Mouse (Mus musculus) spleen, postnatal 36 days (tissue): ENCODE results near the gene Hoxa5.

ENCODE experiments used
- DNase-seq, 2 experiments: peaks; one replicate each; pipeline ENCODE4 v3.0.0; 2022; ENCODE audit warnings: low spot score in 2 of 2, mixed read lengths in 1 of 2

The Hoxa5 gene

DNA sequence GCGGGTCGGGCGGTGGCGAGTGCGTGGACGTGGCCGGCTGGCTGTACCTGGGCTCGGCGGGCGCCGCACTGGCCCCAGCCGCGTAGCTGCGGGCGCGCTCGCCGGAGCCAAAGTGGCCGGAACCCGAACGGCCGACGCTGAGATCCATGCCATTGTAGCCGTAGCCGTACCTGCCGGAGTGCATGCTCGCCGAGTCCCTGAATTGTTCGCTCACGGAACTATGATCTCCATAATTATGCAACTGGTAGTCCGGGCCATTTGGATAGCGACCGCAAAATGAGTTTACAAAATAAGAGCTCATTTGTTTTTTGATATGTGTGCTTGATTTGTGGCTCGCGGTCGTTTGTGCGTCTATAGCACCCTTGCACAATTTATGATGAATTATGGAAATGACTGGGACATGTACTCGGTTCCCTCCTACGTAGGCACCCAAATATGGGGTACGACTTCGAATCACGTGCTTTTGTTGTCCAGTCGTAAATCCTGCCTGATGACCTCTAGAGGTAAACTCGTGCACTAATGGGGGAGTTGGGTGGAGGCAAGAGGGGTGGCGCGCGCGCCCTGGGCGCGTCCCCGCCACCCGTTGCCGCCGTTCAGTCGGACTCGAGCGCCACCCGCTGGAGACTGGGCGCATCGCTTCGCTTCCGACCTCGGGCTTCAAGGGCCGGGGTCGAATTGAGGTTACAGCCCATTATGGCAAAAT lies at the start of gene Hoxa5:
Gene Hoxa5, minus strand, starts transcription at position 538 of the 703 bp plus-strand sequence.
- no peak for DNase-seq

DNA sequence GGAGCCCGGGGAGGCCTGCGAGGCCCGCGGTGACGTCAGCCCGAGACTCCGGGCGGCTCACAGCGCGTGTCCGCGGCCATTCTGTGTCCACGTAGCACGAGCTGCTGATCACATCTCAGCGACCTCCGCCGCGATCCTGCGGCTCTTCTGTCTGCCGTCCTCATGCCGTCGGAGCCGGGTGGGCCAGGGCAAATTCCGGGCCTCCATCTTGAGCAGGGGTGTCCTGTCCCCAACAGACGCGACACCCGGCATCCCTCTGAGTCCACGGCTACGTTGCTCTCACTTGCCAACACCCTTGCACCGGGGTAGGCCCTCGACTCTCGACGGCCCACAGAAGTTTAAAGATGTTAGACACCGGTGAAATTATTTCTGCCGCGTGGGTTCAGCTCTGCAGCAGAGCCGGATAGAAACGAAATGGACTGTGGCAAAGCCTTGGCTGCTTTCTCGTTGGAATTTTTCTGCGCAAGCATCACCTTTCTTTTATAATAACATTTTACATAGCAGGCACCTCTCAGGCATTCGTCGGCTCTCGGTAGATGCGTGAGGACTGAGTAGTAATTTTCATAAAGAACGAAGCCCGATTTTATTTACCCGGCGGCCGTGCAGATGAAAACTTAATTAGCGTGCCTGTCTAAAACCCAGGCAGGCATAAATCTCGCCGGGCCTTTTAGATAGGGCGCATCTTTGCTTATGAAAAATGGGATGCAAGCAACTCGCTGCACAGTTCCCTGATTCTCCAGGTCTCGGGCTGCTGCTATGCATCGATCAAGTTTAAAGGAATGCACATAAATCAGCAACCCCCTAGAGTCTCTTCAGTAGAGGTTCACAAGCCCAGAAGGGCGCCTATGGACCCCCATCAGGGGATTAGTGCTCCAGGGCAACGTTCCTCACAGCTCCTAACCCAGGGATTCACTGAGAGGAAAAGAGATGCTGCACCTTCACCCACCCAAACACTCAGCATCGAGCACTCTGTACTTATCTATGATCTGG lies 49.4 kb upstream of the Hoxa5 start:
- DNase-seq: no peak

DNA sequence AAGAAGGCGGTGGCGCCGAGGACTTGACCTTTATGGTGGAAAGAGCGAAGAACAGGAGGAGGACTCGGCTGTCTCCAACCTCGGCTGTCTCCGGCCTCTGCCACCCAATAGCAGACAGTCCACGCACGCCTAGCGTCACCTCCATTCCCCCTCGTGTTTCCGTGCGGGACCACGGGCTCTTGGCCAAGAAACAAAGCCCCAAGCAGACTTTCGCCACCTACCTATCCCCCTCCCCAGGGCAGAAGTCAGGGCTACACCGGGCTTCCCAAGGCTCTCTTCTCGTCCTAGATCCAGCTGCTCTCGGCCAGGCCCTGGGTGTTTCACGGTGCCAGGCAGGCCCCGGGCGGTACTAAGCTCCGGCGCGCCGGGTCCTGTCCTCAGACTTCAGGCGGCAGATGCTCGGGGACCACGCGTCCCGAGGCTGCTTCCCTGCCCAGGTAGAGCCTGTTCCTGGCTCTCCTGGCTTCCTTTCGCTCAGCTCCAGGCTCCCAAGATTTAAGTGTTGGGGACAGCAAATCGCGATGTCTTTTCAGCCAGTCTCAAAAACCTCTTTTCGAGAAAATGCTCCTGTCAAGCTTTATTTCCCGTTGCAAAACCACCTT lies 48.5 kb upstream of the Hoxa5 start:
- DNase-seq: no peak

DNA sequence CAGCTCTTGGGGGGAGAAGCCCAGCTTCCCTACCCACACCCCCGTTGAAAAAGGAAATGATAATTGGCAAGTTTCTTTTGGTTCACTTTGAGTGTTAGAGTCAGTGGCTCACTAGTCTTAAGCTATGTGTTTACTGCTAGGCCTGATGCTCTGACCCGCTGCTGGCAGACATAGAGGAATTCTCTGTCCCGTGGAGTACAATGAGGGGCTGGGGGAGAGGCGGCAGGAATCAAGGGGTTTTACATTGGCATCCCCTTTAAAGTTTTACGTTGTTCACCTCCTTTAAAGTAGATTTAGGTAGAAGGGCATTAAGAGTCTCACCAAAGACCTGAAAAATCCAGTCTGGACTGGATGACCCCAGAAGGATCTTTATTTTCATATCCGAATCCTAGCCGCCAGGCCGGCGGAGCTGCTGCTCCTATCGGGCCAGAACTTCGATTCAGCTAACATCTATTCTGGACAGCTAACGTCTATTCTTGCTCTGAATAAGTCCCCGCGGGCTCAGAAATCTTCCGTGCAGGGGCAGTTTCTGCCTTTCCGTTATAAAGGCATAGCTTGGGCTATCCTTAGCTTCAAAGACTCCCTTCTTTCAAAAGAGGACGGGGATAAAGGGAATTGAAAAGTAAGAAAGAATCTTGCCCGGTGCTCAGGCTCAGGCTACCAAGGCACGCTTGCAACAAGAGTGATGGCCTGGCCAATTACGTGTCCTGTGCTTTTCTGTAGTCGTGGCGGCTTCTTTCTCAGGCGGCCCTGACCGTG lies 47.8 kb upstream of the Hoxa5 start:
- DNase-seq: no peak

DNA sequence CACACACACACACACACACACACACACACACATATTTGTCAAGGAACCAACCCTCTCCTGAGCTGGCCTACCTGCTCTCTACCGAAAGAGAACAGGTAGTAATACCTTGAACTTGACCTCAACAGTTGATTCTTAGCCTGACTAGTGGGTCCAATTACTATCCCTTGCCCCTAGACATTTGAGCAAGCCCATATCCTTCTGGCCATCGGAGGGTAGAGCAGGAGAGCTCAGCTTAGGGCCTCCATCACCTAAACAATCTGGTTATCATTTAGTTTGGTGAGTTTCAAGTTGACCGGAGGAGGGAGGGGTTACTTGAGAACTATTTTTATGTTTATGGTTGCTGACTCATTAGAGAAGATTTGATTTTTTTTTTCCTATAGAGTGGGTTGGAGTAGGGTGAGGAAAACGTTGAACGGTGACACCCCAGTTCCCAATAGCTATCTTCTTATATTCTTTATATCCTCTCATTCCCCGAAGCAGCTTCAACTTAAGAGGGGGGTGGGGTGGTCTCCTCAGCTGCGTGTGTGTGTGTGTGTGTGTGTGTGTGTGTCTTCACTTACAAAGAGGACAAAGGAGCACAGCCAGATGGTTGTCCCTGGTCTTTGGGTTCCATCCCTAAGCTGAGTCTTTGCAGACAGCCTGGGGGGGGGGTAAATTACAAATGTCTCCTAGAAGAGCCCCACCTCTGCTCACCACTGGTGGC lies 46.9 kb upstream of the Hoxa5 start:
- DNase-seq: no peak

DNA sequence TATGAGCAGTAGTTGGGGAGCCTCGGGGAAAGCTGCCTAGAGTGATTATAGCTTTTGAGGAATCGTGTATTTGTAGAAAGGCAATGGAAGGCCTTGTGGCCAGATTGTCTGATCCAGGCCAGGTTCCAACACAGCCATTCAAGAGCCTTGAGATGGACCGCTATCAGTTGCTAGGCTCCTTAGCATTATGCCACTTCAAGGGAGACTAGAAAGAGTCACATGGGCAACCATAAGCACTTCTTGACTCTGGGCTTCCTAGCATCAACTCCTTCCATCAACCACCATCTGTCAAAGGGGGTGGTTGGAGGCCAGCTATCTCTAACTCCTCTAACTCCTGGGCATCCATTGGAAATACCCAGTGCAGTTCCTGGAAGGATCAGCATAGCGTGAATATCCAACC lies 45.4 kb upstream of the Hoxa5 start:
- no peak for DNase-seq

DNA sequence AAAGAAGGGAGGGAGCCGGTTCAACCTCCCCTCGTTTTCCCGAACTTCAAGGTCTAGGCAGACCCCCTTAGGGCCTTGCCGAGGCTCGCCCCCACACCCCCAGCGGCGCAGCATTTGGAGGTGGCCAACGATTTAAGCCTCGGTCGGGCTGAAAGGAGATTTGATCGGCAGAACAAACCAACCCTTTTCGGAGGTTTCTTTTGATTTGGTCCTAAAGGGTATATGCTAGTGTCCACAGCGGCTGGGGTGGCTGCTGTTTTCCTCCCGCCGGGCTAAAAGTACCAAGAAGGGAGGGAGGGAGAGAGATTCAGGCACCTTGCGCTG lies 45.0 kb upstream of the Hoxa5 start:
- no peak for DNase-seq

DNA sequence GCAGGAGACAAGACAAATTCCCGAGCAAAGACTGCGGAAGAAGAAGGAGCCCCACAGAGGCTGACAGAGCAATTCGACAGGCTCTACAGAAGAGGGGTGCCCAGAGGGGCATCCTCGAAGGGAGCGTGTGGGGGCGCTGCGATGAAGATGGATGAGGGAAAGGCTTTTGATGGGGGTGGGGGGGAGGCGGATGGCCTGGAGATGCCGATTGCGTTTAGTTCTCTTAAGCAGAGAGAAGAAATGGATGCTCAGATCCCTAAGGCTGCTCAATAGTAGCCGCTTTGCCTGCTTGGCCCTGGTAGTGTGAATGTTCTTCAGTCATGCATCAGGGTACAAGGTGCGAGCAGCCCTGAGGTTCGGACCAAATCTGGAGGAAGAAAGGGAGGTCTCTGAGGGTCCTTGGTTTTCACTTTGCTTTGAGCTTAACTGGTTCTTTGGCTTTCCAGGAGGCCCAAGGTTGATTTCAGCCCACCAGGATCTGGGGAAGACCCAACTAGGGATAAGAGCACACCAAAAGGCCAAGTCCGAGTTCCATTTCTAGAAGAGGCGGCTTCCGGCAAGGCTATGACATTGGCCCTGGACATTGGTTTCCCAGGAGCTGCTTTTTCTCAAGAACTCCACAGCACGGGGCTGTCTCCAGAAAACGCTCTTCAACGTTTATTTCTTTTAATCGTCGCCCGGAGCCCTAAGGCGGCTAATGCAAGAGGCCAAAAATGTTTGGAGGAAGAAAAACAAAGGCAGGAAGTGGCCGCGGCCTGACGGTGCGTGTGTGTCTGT lies 44.4 kb upstream of the Hoxa5 start:
- no peak for DNase-seq

DNA sequence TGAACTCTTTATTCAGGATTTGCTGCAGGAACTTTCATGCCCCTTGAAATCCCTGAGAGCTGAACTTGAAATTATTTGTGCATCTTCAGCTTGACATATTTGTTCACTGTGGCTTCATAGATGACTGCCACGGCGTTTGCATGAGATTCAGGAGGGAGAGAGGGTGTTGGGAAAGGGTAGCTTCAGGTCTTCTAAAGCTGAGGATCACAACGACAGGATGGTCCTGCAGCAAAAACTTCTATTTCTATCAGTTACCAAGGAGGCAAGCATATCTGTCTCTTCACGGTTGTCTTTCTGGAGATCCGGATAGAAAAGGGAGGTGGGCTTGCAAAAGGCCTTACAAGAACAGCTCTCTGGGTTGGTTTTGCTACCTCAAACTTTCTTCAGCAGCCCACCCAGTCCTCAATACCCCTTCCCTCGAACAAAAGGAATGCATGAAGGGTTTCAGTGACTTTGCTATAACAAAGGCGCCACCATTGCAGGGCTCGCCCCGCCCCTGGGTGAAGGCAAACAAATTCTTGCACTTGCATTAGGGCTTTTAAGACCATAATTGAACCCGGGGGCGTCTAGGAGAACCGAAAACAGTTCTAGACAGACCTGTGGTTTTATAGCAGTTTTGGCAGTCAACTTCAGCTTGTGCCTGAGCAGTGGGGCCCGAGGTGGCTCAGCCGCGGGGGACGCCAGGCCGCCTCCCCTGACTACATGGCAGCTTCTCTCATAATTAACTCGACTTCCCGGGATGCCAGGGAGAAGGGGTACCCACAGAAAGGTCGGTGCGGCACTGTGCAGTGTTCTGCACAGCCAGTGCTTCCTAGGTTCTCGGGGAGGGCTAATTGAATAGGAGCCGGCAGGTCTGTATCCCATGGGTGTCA lies 43.6 kb upstream of the Hoxa5 start:
- DNase-seq: no peak

DNA sequence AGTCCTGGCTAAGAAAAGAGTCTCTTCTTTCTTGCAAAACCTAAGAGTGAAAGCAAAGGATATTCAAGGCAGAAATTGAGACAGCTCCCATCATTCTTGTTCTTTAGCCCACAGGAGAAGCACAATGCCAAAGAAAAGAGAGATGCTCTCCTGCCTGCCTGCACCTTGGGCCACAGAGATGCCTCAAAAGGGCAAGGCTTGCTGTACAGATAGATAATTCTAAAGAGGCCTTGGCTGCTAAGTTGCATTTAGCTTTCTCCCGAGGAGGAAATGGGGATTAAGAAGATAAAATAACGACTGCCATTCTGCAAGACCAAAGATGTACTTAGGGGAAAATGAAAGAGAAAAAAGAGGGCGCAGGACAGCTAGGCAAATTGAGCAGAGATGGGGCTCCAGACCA lies 42.5 kb upstream of the Hoxa5 start:
- no peak for DNase-seq

DNA sequence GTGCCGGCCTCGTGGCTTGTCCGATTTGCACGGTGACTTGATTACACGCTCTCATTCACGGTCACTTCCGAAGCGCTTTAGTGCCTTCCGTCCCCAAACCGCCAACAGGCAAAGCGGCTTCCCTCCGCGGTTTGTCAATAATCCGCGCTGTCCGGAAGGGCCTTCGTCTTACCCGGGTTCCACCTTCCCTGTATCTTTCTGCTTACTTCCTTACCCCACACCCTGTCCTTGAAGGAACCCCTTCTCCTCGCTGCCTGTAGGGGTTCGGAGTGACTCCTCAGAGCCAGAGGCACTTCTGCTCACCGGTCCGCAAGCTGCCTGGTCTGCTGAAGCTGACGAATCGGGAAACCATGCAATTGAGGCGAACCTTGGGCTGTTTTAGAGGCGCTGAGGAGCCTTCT lies 42.0 kb upstream of the Hoxa5 start:
- no peak for DNase-seq

DNA sequence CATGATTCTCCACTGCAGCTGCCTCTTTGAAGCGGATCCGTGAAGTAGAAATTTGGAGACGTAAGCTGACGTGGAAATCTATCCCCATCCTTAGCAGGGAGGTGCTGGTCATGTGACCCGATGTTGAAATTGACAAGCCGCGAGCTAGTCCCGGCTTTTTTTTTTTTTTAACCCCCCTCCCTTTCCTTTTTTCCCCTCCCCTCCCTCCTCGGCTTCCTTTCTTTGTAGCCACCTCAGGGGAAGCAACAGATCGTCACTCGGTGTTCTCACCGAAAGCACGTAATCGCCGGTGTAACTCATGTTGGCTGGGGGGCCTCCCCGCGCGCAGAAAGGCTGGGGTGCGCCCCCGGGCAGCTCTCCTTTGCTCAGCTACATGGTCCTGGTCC lies 41.4 kb upstream of the Hoxa5 start, which contains the start of gene Hoxa11:
Gene Hoxa11, minus strand, starts transcription at position 54 of the 386 bp plus-strand sequence.
- DNase-seq: no peak

DNA sequence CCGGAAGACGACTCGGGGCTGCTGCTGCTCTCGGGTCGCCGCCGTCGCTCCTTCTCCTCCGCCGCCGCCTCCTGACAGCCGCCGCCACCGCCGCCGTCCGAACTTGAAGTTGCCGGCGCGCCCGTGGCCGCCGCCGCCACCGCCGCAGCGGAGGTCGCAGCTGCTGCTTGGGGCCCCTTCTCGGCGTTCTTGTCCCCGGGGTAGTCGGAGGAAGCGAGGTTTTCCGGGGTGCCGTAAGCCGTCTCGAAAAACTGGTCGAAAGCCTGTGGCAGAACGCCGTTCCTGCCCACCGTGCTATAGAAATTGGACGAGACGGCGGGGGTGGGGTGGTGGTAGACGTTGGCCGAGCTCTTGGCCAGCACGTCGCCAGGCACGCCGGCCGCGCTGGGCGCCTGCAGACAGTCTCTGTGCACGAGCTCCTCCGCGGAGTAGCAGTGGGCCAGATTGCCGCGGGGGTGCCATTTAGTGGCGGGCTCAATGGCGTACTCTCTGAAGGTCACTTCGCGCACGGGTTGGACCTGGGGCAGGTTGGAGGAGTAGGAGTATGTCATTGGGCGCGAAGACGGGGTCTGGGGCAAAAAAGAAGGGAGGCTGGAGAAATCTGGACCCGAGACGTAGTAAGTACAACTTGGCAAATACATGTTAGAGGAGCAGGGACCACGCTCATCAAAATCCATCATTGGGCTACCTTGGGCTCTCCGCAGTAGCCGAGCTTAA lies 40.8 kb upstream of the Hoxa5 start:
- no peak for DNase-seq

DNA sequence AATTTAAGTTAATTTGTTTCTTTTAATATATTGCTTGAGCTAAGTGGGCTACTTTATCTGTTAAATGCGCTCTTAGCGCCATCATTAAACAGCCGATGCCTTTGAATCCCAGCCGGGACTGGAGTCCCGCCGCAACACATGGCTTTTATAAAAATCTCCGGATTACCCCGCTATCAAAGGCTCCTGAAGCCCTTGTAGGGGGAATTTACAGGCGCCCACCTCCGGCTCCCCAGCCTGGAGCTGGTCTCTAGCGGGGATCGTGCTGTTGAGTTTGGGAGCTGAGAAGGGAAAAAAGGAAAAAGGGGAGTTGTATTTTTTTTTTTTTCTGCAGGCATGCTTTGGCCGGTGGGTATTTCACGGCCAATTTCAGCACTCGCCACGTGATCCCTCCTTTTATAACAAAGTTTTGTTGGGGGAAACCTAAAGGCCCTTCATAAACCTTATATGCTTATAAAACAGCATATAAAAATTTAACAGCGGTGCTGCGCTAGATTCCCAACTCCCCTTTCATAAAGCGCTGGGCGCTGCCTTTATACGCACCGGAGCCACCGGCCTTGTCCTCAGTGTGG lies 40.2 kb upstream of the Hoxa5 start:
- no peak for DNase-seq

DNA sequence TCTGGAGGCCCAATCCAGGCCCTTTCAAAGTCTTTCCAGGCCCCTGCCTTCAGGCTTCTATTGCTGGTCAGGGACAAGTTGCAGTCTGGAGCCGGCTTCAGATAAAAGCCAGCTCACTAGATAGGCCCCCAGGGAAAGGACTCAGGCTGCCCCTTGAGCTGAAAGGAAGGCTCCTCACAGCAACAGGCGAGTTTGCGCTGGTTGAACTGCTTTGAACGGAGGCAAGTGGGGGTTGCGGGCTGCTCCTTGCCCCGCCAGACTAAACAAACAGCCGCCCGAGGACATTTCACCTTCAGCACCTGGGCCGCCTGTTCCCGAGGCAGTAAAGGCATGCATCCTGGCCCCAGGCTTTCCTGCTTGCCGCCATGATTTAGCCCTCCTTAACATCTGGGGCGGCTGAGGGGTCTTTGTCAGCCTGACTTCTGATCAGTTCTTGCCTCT lies 39.3 kb upstream of the Hoxa5 start:
- no peak for DNase-seq

DNA sequence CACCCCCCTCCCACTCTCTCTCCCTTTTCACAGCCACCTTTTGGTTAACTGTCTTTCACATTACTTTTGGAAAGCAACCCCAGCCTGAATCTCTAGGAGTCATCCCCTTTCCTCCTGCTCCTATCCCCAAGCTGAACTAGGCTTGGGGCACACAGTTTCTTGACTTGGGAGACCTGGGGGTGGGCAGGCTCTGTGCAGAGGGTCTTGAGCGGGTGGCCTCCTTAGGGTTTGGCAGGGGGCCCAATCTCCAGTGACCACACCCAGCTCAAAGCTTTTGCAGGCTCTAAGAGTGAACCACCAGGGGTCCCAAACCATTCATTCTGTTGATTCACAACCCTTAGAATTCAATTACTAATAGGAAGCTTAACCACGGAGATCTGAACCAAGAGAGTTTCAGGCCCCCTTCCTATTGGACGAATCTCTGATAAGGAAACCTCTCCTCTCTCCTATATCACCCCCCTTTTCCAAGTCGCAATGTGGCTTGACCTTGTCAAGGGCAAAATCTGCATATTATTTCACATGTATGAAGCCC lies 38.5 kb upstream of the Hoxa5 start:
- DNase-seq: no peak

DNA sequence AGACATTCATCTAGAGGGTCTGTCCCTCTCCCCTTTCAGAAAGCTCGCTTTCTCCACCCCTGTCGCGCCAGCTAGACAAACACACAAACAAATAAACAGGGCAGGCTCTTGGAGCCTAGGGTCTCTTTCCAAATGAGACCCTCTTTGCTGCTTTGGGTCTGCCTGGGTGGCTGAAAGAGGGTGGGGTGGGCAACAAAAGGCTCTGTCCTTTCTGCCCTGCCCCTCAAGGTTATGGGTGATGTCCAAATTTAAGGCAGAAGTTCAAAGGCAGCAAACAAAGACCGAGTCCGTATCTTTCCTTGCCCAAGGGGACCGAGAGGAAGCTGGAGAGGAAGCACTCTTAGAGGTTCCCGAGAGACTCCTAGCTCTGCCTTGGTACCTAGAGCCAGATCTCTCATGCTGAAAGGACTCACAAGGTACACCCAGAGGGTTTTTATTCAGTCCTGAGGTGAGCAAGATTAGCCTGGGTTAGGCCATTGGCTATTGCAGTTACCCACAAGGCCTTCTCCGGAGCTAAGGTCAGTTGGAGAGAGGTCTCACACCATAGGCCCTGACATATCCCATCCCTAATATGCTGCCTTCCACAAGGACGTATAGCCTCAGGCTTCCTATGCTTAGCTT lies 36.7 kb upstream of the Hoxa5 start:
- no peak for DNase-seq
